Mouse (Mus musculus) stomach, adult 2 months (tissue): ENCODE measurements around the gene Cmtm4. TPM values are rescaled to one million over a fixed set of nuclear protein-coding genes. Genes with fewer than 3 reads are reported as not detected.

ENCODE experiments used
- polyA plus RNA-seq: library from polyadenylated mRNA; depleted of rRNA; stranded (reverse); fragments of >200 nt; gene quantifications from 2 replicates; pipeline ENCODE4 v1.2.3, GENCODE M21; 2012; rRNA removed

Cmtm4 gene
- polyA plus RNA-seq, result 14.2 and 14.5 TPM in 2 replicates

DNA sequence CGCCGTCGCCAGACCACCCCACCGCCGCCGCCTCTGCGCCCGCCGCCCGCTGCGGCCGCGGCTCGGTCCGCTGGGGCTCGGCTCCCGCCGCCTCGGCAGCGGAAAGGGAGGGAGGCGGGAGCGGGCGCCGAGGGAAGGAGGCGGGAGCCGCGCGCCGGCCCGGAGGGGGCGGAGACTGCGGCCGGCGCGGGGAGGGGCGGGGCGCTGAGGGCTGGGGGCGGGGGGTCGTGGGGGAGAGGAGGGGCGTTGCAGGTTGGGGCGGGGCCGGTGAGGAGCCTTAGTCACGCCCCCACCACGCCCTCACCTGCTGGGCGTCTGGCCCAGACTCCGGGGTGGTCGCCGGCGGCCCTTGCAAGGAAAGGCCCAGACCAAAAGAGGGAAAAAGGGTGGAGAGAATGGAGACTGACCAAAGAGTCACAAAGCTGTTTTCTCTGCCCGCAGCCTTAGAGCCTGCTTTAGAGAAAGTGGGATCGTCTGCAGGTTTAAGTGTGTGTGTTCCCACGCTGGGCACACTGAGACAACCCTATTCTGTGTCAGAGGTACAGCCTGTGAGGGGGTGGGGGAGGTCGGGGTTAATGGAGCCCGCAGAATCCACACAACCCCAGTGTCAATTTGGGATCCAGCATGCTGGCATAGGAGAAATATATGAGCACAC, at the start of gene Cmtm4:
Gene Cmtm4 (minus strand): TSS at position 105 of the 655 bp plus-strand sequence.

DNA sequence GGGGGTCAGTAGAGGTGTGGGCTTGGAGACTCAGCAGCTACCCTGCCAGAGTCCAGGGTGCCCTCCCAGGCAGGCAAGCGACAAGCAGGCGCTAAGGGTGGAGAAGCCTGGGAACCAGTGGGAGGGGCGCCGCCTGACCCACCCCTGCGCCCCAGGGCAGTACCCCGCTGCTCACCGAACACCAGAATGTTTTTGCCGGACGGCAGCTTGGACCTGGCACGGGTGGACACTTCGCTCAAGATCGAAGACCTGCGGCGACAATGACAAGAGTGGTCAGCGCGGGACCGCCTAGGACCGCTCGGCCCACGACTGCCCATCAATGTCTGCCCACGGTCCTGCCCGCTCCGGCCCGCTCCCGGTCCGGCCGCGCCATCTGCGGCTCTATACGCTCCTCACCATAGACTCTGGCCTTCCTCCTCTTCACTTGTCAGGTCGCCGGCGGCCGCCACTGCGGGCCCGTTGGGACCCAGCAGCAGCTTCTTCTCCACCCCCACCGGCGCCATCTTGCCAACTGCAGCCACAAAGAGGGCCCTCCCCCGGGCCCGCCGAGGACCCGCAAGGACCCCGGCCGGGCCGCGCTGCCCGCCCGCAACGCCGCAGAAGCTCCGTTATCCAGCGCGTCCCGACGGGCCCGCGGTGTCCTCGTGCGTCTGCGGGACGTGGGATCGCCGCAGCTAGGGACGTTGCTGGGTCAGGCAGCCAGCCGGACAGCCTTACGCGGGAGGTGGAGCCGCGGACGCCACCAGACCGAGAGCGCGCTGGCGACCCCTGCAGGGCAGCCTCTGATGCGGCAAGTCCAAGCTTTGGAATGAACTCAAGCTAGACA, 46.9 kb upstream of the Cmtm4 start, which contains the start of gene Dync1li2:
Gene Dync1li2 (minus strand): TSS at position 749 of the 826 bp plus-strand sequence.

GRCm38 (mm10) chr8:104339229-104339982, 56.2 kb downstream of the Cmtm4 start, which contains the start of gene Cmtm3:
Cmtm3 (plus strand) TSS chr8:104339410.

GRCm38 (mm10) chr8:104321930-104322329, 73.7 kb downstream of the Cmtm4 start, which contains the start of gene Cmtm2b:
Cmtm2b (plus strand) TSS chr8:104322230.

GRCm38 (mm10) chr8:104321267-104321666, 74.3 kb downstream of the Cmtm4 start, which contains the start of gene Gm11020:
Gm11020 (plus strand) TSS chr8:104321567.

DNA sequence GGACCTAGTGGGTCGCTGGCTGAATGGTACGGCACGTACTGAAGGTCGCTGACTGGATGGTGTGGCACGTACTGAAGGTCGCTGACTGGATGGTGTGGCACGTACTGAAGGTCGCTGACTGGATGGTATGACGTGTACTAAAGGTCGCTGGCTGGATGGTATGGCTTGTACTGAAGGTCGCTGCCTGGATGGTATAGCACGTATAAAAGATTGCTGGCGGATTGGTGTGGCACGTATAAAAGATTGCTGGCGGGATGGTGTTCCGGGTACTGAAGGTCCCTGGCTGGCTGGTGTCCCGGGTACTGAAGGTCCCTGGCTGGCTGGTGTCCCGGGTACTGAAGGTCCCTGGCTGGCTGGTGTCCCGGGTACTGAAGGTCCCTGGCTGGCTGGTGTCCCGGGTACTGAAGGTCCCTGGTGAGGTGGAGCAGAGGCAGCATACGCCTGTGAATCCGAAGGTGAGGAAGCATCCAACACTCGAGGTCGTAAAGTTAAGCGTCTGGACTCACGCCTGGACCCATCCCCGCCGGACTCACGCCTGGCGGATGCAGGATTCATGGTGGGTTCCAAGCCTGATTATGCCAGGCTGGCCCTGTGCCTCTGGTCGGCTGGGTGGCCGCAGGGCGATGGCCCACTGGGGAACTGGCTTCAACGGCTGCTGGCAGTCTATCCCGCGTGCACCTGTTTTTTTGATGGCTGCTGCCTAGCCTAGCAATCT, 86.0 kb downstream of the Cmtm4 start, which contains the start of the genes Gm45711 and Cmtm1:
Gene Gm45711 (minus strand): TSS at position 641 of the 715 bp plus-strand sequence.
Gene Cmtm1 (minus strand): TSS at position 705 of the 715 bp plus-strand sequence.

Other genes starting within 250 kb of the Cmtm4 start
- 1.6 and 2.7 TPM in 2 replicates for gene Bean1, start 225.4 kb downstream of the Cmtm4 start, polyA plus RNA-seq
- 6.5 and 7.2 TPM in 2 replicates for gene Tk2, start 147.2 kb downstream of the Cmtm4 start, polyA plus RNA-seq
- gene Cklf, start 144.9 kb downstream of the Cmtm4 start, polyA plus RNA-seq, result 0.83 and 1.1 TPM in 2 replicates
- not detected in 2 replicates for gene Cmtm2a, start 102.6 kb downstream of the Cmtm4 start, polyA plus RNA-seq
- not detected in 2 replicates for gene Gm45711, start 85.7 kb downstream of the Cmtm4 start, polyA plus RNA-seq
- gene Cmtm1, start 85.7 kb downstream of the Cmtm4 start, polyA plus RNA-seq, result not detected in 2 replicates
- not detected in 2 replicates for gene Gm11020, start 74.2 kb downstream of the Cmtm4 start, polyA plus RNA-seq
- gene Cmtm2b, start 73.6 kb downstream of the Cmtm4 start, polyA plus RNA-seq, result not detected in 2 replicates
- gene Cmtm3, start 56.4 kb downstream of the Cmtm4 start, polyA plus RNA-seq, result 31.8 and 34.4 TPM in 2 replicates
- gene Dync1li2, start 47.2 kb upstream of the Cmtm4 start, polyA plus RNA-seq, result 3.2 and 4.5 TPM in 2 replicates
- gene Terb1, start 114.1 kb upstream of the Cmtm4 start, polyA plus RNA-seq, result 0.04 and 0.13 TPM in 2 replicates
- gene Nae1, start 138.8 kb upstream of the Cmtm4 start, polyA plus RNA-seq, result 0.77 and 0.78 TPM in 2 replicates
- gene Car7, start 138.9 kb upstream of the Cmtm4 start, polyA plus RNA-seq, result 2.8 and 3.1 TPM in 2 replicates
- gene Pdp2, start 195.6 kb upstream of the Cmtm4 start, polyA plus RNA-seq, result 1.0 and 1.1 TPM in 2 replicates
- gene Cdh16, start 228.6 kb upstream of the Cmtm4 start, polyA plus RNA-seq, result 0.04 TPM in 1 of 2 replicates, not detected in the other
- 6.5 and 13.8 TPM in 2 replicates for gene Rrad, start 235.5 kb upstream of the Cmtm4 start, polyA plus RNA-seq
- gene Ciao2b, start 246.2 kb upstream of the Cmtm4 start, polyA plus RNA-seq, result 27.4 and 32.5 TPM in 2 replicates